Mouse (Mus musculus) c-Kit-positive CD71-negative TER-119-negative erythroid progenitor cells, embryonic 14.5 days (primary cell): ENCODE measurements around the gene Epha8.

Experiments
- DNase-seq: peaks from one replicate; pipeline ENCODE4 v3.0.0-alpha.2; 2013; ENCODE audit warnings: low read depth

Epha8 gene

GRCm38 (mm10) chr4:136907033-136907432 is 49.6 kb downstream of the Epha8 start:
- peak; percentile 68 for DNase-seq

GRCm38 (mm10) chr4:136904767-136905539 is 51.7 kb downstream of the Epha8 start:
- no peak for DNase-seq

DNA sequence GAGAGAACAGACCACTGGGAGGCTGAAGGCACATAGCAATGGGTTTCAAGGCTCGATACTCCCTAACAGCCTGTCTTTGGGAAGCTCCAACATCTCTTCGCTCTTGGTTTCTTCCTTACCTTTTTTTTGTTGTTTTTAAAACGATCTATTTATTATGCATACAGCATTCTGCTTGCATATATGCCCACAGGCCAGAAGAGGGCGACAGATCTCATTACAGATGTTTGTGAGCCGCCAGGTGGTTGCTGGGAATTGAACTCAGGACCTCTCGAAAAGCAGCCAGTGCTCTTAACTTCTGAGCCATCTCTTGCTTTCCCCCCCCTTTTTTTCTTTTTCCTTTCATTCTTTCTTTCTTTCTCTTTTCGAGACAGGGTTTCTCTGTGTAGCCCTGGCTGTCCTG is 57.5 kb downstream of the Epha8 start:
- DNase-seq: no peak

DNA sequence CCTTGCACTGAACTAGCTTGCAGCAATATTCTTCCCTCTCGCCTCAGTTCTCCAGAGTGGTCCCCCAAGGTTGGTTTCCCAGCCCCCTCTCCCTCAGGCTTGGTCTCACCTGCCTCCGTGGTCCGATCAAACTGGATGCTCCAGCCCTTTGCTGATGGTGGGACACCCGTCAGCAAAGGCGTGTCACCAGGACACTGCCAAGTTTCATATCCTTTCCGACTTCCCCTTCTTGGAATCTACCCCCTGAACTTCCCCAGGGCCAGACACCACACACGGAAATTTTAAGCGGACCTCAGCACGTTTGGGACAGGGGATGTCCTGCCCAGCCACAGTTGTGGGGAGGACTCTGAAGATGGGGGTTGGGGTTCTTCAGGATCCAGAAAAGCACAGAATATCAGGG is 58.0 kb downstream of the Epha8 start, which contains the start of gene C1qa:
TSS of gene C1qa (minus strand) at position 167 of the 400 bp plus-strand sequence.
- DNase-seq: no peak

DNA sequence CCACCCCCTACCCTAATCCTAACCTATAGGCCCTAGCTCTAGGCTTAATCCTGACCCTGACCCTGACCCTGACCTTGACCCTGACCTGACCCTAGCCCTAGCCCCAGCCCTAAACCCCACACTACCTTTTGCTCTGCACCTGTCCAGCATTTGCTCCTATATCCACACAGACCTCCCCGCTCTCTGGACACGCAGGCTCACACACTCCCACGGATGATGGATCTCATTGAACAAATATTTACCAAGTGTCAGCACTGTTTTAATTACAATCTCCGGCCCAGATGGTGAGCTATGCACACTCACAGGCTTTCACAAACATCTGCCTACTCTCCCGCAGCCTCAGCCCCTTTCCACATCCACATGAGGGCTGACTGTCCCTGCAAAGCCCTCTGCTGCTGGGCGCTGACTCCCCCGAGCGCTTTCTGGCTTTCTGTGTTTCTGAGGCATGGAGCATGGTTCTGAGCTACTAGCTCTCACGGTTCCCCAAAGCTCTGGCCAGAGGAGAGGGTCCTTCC is 58.5 kb downstream of the Epha8 start:
- no peak for DNase-seq

DNA sequence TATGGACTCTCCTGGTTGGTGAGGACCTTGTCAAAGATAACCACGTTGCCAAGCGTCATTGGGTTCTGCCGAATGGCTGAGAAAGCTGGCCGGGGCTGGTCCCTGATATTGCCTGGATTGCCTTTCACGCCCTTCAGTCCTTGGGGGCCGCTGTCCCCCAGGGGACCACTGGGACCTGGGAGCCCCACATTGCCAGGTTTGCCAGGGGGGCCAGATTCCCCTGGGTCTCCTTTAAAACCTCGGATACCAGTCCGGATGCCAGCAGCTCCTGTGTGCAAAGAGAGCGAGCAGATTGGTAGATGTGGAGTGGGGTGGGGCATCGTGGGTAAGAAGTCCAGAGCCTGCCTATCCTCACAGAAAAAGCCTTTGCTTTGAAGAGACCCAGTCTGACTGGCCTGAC is 60.2 kb downstream of the Epha8 start:
- DNase-seq: no peak

DNA sequence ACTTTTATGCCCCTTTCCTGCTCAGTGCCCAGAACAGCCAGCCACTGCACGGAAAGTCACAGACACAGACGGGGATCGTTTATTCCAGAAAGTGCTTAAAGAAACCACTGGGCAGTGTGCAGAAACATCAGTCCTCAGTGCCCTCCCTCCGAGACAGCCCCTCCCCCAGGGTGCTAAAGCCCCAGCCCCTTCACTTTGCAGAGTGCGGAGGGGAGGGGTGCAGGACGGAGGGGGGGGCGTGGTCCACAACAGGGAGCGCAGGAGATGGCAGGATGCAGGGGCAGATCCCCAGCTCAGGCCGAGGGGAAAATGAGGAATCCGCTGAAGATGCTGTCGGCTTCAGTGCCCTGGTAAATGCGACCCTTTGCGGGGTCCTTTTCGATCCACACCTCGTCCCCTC is 60.8 kb downstream of the Epha8 start:
- no peak for DNase-seq

GRCm38 (mm10) chr4:136894821-136895220 is 61.8 kb downstream of the Epha8 start:
- DNase-seq: no peak

- DNase-seq: no peak
Measured at GRCm38 (mm10) chr4:136893691-136894543, 62.7 kb downstream of the Epha8 start.

- DNase-seq: no peak
Measured at GRCm38 (mm10) chr4:136892811-136893210, 63.8 kb downstream of the Epha8 start, which contains the start of gene C1qc. C1qc (minus strand) TSS chr4:136893065.

GRCm38 (mm10) chr4:136892371-136892770 is 64.2 kb downstream of the Epha8 start:
- DNase-seq: no peak

DNA sequence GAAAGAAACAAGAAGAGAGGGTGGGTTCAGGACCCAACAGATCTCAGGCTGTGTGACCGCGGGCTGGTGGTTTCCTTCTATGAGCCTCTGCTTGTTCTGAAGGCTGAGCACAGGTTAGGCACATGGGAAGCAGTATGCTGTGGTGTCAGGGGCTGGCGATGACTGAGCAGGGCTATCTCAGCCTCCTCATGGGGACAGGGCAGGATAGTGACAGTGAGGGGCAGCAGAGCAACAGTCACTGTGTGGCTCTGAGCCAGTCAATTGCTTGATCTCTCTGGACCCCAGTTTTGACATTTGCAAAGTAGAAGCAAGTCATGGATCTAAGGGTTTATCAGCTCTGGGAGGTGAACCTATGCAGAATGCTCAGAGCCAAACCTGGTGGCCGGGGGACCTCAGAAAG is 65.5 kb downstream of the Epha8 start:
- DNase-seq: no peak

DNA sequence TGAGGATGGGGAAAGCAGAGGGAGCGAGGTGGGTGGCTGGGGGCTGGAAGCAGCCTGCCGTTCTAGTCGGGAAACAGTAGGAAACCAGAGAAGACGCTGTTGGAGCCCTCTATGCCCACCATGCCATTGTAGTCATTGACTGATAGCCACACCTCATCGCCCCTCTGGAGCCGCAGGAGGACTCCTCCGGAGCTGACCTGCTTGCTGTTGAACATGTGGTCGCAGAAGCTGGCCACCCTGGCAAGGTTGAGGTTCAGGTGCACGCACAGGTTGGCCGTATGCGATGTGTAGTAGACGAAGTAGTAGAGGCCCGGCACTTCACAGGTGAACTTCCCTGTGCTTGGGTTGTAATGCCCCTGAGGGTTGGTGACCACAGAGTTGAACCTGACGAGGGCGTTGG is 66.6 kb downstream of the Epha8 start:
- no peak for DNase-seq

DNA sequence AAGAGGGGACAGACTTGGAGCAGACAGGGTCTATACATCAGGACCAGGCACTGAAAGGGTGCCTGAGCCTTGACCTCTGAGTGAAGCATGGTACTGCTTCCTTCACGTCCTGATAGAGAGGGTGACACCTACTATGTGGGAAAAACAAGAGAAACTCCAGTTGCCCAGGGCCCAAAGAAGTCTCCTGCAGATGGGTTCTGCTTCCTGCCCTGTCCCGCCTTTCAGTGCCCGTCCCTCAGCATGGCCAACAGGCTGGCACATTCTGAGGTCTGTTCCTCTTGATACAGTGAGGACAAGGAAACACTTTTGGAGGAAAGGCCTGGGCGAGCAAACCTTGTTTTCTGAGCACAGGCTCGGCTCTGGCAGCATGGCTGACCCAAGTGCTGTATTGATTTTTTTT is 68.9 kb downstream of the Epha8 start:
- DNase-seq: no peak

- no peak for DNase-seq
Measured at GRCm38 (mm10) chr4:136886101-136886500, 70.5 kb downstream of the Epha8 start, which contains the start of gene C1qb. C1qb (minus strand) TSS chr4:136886187.
